ENCODE assay signal across 11 mouse cellular contexts in the genomic region with DNA sequence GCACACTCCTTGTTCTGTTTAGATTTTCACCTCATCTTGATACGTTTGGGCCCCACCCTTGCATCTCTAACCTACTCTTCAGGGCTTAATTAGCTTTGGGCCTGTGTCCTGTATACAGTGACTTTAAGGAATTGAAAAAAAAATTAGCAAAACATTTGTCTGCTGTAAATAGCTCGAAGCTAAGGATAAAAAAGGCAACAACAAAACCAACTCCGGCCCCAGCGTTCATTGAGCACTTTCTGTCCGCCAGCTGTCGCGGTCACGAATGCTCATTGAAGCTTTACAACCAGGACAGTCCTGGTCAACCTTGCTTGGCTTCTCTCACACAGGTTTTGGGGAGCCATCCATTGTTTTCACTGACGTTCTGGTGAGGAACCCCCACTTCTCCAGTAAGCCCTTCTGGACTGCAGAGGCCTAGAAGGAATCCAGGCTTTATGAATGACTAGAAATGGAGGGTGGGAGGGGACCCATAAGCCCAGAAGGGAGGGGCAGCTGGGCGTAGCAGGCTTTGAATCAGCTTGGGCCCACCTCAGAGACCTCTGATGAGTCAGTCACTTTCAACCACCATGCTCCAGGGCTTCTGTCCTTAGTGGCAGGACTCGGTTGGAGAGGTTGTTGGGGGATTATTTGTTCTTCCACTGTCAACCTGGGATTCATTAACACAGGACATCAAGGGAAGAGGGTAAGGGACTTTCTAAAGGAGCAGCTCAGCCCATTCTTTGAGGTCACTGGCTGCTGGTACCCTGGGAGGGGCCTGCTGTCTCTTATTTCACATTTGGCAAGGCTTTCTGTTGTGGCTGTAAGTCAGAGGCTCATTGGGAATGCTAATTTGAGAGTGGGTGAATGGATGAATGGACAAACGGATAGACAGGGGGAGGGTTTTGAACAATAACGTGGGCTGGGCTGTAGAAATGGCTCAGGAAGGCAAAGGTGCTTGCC. TPM values are rescaled to one million over a fixed set of nuclear protein-coding genes. Genes with fewer than 3 reads are reported as not detected.
DNase-seq lines count a peak whose midpoint lies in the region; ATAC-seq and TF ChIP-seq lines count a peak whose summit lies in the region.
"Had no signal": no experiment of that assay in that cellular context is flagged by ENCODE, and none has a peak within 500 bp of the region (broad histone marks: within the 10 kb centered on the region; RNA-seq: fewer than 3 reads in every experiment).

No protein-coding gene starts in this region.

- WGBS in heart, postnatal 0 days, result 78% methylated on average over 13 of the region's 13 CpGs
- 62% methylated on average over 13 of the region's 13 CpGs for WGBS in embryonic facial prominence, embryonic 10.5 days
- WGBS in liver, embryonic 13.5 days (ENCODE audit: insufficient replicate concordance), result 40% methylated on average over 13 of the region's 13 CpGs

- no peak for ATAC-seq in heart, postnatal 0 days (ENCODE audit: insufficient read depth, low read depth)
- ATAC-seq in liver, embryonic 13.5 days (ENCODE audit: low read depth), result no peak

- H3K27me3 ChIP-seq in heart, postnatal 0 days (ENCODE audit: control insufficient read depth, insufficient read depth, low read length), result no peaks in the 10 kb centered on the region
- H3K27me3 ChIP-seq in ES-Bruce4 (ENCODE audit: control insufficient read depth, insufficient read depth, low read length, poor library complexity, severe bottlenecking), result no peaks in the 10 kb centered on the region
- no peaks in the 10 kb centered on the region for H3K27me3 ChIP-seq in embryonic facial prominence, embryonic 10.5 days (replicated peaks; ENCODE audit: low read depth, poor library complexity, severe bottlenecking)
- peaks cover 19% of the 10 kb centered on the region for H3K27me3 ChIP-seq in liver, embryonic 13.5 days
- H3K27me3 ChIP-seq: heart, embryonic 15.5 days had no signal

- TF ChIP-seq POLR2A in ES-Bruce4 (IDR thresholded peaks at IDR 0.05; ENCODE audit: insufficient read depth, low read length), result no peak

- no peaks in the 10 kb centered on the region for H3K9me3 ChIP-seq in heart, postnatal 0 days (replicated peaks; ENCODE audit: control insufficient read depth, low read length)
- no peaks in the 10 kb centered on the region for H3K9me3 ChIP-seq in ES-Bruce4 (replicated peaks; ENCODE audit: control insufficient read depth, insufficient read depth, low read length, poor library complexity, severe bottlenecking)
- no peaks in the 10 kb centered on the region for H3K9me3 ChIP-seq in embryonic facial prominence, embryonic 10.5 days
- no peaks in the 10 kb centered on the region for H3K9me3 ChIP-seq in liver, embryonic 13.5 days (replicated peaks)
- H3K9me3 ChIP-seq: heart, embryonic 15.5 days had no signal

- peaks cover 17% of the 10 kb centered on the region; the same call in 1 of the 2 replicates for H3K4me1 ChIP-seq in heart, postnatal 0 days (ENCODE audit: control insufficient read depth, insufficient read depth)
- no peaks in the 10 kb centered on the region for H3K4me1 ChIP-seq in ES-Bruce4 (ENCODE audit: control insufficient read depth, insufficient read depth, low read length)
- H3K4me1 ChIP-seq in embryonic facial prominence, embryonic 10.5 days, result peaks cover 57% of the 10 kb centered on the region
- H3K4me1 ChIP-seq in liver, embryonic 13.5 days (replicated peaks), result peaks cover 71% of the 10 kb centered on the region

- no peak for TF ChIP-seq CTCF in heart, postnatal 0 days (IDR thresholded peaks at IDR 0.05; ENCODE audit: low read depth)
- no peak for TF ChIP-seq CTCF in ES-Bruce4 (IDR thresholded peaks at IDR 0.05; ENCODE audit: low read depth, low read length)

- DNase-seq in heart, postnatal 0 days (ENCODE audit: low spot score), result no peak
- no peak for DNase-seq in heart, adult 9 months (ENCODE audit: low spot score in 2 of 2)
- peak; percentile 36 for DNase-seq in embryonic facial prominence, embryonic 10.5 days (ENCODE audit: low spot score)
- no peak for DNase-seq in liver, embryonic 13.5 days
- DNase-seq in kidney, postnatal 25 days, result no peak
- DNase-seq in MN1 (ENCODE audit: low spot score), result no peak
- no peak for DNase-seq in left cerebral cortex, postnatal 4 days
- DNase-seq: cerebellum, adult 2 months; right cerebral cortex, postnatal 14 days had no signal

- H3K4me2 ChIP-seq in heart, postnatal 0 days (ENCODE audit: low read depth, low read length), result no peak overlapping the region
- H3K4me2 ChIP-seq in liver, embryonic 13.5 days, result peak overlapping the region; percentile 18; the same call in 1 of the 2 replicates
- H3K4me2 ChIP-seq: heart, embryonic 15.5 days had no signal

- H3K4me3 ChIP-seq in heart, postnatal 0 days (ENCODE audit: low read depth, low read length), result no peak overlapping the region
- no peak overlapping the region for H3K4me3 ChIP-seq in ES-Bruce4 (ENCODE audit: low read depth, low read length)
- no peak overlapping the region for H3K4me3 ChIP-seq in embryonic facial prominence, embryonic 10.5 days
- no peak overlapping the region for H3K4me3 ChIP-seq in liver, embryonic 13.5 days (replicated peaks)
- H3K4me3 ChIP-seq: heart, embryonic 15.5 days had no signal

- no peak for TF ChIP-seq EP300 in heart, postnatal 0 days (IDR thresholded peaks at IDR 0.05; ENCODE audit: low read depth)
- no peak for TF ChIP-seq EP300 in ES-Bruce4 (IDR thresholded peaks at IDR 0.05; ENCODE audit: insufficient read depth, low read depth, low read length)

- no peaks in the 10 kb centered on the region for H3K36me3 ChIP-seq in heart, postnatal 0 days (replicated peaks; ENCODE audit: control insufficient read depth, insufficient read depth, low read length)
- no peaks in the 10 kb centered on the region for H3K36me3 ChIP-seq in ES-Bruce4 (ENCODE audit: control insufficient read depth, insufficient read depth, low read length, poor library complexity, severe bottlenecking)
- no peaks in the 10 kb centered on the region for H3K36me3 ChIP-seq in embryonic facial prominence, embryonic 10.5 days (replicated peaks)
- H3K36me3 ChIP-seq in liver, embryonic 13.5 days, result no peaks in the 10 kb centered on the region
- H3K36me3 ChIP-seq: heart, embryonic 15.5 days had no signal

- H3K27ac ChIP-seq in heart, postnatal 0 days (ENCODE audit: low read depth), result peak overlapping the region; percentile 32; the same call in 1 of the 2 replicates
- H3K27ac ChIP-seq in ES-Bruce4 (ENCODE audit: insufficient read depth, low read length), result 0 out of 2 replicates have a peak overlapping the region, but pooled peaks have one; percentile 25
- peak overlapping the region; percentile 71 for H3K27ac ChIP-seq in embryonic facial prominence, embryonic 10.5 days (replicated peaks)
- H3K27ac ChIP-seq in liver, embryonic 13.5 days, result no peak overlapping the region
- H3K27ac ChIP-seq: heart, embryonic 15.5 days had no signal

- intact Hi-C loops in left cerebral cortex, postnatal 4 days (cut with DNase I), result no loop called here

- no peak overlapping the region for H3K9ac ChIP-seq in heart, postnatal 0 days (replicated peaks; ENCODE audit: low read depth, low read length)
- H3K9ac ChIP-seq in ES-Bruce4 (ENCODE audit: low read depth, poor library complexity, severe bottlenecking), result no peak overlapping the region
- H3K9ac ChIP-seq in liver, embryonic 13.5 days, result no peak overlapping the region
- H3K9ac ChIP-seq: heart, embryonic 15.5 days had no signal

RNA-seq across cellular contexts. Expression of a gene that starts 11.6 kb away (rescaled TPM):
- 5.2 and 16.4 TPM in 2 replicates for total RNA-seq in heart, postnatal 0 days (2014; rRNA removed; ENCODE audit: low replicate concordance)
- 1.6 and 1.7 TPM in 2 replicates for polyA plus RNA-seq in heart, postnatal 0 days (2015; fragmentation: Nextera tagmentation; extraction: Ambion mirVana)
- polyA plus RNA-seq in ES-Bruce4 (2011; ENCODE audit: insufficient read depth, insufficient read length, low read depth, missing spikeins), result 5.1 and 5.8 TPM in 2 replicates
- polyA plus RNA-seq in embryonic facial prominence, embryonic 10.5 days (2016; fragmentation: Nextera tagmentation; extraction: Ambion mirVana), result 2.9 and 4.2 TPM in 2 replicates
- polyA plus RNA-seq in liver, embryonic 13.5 days (2015; fragmentation: Nextera tagmentation; extraction: Ambion mirVana), result 16.5 and 21.4 TPM in 2 replicates
- total RNA-seq in left cerebral cortex, postnatal 4 days (2021), result 1 to 10 TPM; 4.1 TPM
